Mouse (Mus musculus): Measurements from ENCODE around the gene Pex11a.

Gene Pex11a

DNA sequence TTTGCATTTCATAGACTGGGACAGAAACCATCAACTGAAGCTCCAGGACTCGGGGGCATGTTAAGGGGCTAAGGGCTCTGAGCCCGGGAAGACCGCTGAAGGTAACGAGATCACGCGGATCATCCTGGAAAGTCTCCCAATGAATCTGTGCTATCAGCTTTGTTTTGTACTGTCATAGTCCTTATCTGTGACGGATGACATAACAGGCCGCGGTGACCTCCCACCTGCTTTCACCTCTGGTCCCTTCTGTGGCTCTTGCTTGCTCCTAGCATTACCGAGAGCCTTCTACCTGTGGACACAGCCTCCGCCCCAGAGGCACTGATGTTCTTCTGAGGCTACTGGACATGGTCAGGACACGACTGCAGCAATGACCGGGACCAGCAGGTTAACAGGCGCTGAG lies 6.4 kb downstream of the Pex11a start:
- DNase-seq = no peak

DNA sequence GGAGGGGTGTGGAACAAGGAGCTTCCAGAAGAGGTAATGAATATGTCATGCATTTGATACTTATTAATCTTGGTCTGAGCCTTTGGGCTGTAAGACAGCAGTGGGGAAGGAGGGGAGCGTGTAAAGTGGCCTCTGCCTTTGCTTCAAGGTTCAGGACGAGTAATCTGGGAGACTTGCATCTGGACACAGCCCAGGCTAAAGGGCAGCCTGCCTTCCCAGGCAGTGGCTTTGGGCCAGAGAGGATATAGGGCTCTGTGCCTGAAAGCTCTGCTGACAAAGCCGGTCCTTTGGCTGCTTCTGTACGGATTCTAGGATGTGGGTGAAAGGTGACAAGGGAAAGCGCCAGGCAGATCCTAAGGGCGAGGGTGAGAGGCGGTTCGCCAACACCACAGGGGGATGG lies 8.4 kb downstream of the Pex11a start:
- no peak for DNase-seq

DNA sequence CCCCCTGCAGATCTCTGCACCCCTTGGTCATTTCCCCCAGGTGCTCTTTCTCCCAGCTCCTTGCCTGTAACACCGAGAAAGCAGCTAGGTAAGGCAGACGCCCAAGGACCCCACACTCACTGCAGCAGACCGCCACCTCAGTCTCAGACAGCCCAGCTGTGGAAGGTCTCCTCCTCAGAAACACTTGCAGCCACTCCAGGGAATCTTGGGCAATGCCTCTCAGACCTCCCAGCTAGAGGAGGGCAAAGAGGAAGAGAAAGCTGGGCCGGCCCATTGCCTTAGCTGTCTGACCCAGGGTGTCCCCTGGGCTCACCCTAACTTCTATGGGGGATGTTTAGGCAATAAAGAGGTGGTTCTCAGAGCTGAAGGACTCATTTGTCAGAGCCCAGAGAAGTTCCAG lies 10.3 kb downstream of the Pex11a start, which contains the start of gene Plin1:
TSS of gene Plin1 (minus strand) at position 282 of the 400 bp plus-strand sequence.
- DNase-seq = no peak

DNA sequence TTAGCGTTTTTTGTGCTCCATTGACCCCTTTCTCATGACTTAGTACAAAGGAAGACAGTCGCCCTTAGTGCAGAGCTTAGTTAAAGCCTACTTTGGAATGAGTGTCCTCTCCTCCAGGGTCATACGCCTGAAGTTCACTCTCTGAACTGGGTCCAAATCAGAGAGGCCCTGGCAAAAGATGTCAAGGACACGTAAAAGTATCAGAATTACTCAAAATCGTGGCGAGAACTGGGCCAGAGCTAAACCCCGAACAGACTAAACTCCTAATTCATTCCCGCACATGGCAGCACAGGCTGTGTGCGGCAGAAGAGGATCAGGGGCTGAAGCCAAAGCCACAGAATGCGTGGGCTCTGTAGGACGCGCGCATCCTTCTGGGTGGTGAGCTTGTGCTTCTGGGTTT lies 11.5 kb downstream of the Pex11a start:
- no peak for DNase-seq

DNA sequence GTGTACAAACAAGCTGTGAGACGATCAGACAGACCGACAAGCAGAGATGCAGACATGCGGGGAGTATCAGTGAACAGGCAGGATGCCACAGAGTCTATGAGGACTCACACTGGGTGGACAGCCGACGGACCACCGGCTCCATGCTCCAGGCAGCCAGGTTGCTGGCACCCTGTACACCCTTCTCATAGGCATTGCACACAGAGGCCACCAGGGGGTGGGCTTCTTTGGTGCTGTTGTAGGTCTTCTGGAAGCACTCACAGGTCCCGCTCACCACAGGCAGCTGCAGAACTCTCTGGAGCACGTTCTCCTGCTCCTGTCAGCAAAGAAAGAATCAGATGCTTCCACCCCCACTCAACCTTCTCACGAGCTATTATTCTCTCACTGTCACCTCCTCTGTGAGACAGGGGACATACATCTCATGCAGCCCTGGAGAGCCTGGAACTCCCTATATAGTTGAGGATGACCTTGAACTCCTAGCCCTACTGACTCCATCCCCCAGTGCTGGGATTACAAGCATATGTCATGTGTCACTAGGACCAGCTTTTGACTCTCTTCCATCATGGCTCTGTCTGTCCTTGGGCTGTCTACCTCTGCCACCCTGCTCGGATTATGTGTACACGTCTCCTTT lies 13.1 kb downstream of the Pex11a start:
- no peak for DNase-seq

DNA sequence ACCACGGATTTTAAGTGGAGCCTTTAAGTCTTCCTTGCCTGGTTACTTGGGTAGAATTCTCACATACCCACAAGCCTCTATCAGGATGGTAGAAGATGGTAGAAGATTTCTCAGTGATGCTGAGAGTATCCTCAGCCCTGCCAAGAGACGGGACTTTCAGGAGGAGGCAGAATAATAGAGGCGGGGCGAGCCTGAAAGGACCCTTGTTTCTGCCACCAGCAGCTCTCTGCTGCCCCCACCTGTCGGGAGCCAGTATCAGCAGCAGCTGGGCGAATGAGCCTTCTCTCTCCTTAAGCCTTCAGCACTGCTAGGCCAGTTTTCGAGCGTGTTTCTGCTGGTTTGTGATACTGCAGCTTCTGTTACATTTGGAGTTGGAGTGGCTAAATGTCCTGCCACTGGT lies 13.8 kb downstream of the Pex11a start:
- peak in 1 of 2 experiments; percentile 62 for DNase-seq

DNA sequence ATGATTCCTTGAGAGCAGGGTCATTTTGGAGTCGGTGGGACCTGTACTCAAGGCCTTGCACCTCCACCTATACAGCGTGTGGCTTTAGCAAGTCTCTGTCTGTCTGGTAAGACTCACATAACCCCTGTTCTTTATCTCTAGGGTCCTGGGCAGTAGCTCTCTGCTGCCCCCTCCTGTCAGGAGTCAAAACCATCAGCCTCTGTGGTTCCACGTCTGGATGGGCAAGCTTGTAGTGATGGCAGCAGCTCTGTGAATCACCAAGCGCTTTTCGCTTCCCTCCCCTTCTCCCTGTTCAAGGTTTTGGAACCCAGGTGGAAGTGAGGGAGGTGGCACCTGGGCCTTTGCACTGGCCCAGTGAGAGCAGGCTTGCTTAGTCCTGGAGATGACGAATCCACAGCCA lies 14.7 kb downstream of the Pex11a start:
- DNase-seq = peak in 1 of 2 experiments; percentile 47

DNA sequence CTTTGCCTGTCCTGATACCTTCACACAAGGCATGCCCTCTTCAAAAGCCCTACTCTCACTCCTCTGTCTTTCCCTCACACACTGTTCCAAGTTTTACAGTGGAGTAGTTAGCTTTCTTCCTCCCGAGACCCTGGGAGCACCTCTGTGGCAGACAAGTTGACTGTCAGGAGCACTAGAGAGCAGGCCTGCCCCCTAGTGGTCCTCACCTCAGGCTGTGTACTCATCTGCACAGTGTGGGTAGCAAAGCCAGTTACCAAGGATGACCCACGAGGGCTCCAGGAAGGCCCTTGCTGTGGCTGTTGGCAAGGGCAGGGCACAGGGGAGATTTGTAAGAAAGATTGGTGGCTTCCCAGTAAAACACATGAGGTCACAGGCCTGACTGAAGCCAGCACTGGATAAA lies 15.8 kb downstream of the Pex11a start:
- DNase-seq = peak in 1 of 2 experiments; percentile 59

DNA sequence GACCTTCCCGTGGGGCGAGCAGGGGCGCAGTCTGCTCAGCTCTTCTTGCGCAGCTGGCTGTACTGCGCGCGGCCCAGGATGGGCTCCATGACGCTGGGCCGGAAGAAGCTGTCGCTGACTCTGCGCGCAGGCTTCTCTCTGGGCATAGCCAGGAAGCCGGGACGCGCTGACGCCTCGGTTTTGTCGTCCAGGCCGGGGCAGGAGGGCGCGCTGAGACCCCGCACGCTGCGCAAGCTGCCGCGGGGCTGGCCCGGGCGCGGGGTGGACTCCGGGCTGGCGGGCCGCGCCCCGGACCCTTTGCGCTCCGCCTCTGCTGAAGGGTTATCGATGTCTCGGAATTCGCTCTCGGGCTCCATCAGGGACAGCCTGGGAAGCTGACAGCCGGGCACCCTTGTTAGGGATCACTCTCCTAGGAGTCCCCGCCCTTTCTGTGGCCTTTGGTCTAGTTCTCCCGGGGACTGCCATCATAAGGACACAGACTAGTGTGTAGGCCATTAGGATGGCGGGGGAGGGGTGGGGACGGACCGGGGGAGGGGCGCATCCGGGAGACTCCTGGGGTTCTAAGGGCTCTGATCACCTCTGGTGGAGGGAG lies 21.4 kb downstream of the Pex11a start:
- DNase-seq = peak in 1 of 2 experiments; percentile 21

DNA sequence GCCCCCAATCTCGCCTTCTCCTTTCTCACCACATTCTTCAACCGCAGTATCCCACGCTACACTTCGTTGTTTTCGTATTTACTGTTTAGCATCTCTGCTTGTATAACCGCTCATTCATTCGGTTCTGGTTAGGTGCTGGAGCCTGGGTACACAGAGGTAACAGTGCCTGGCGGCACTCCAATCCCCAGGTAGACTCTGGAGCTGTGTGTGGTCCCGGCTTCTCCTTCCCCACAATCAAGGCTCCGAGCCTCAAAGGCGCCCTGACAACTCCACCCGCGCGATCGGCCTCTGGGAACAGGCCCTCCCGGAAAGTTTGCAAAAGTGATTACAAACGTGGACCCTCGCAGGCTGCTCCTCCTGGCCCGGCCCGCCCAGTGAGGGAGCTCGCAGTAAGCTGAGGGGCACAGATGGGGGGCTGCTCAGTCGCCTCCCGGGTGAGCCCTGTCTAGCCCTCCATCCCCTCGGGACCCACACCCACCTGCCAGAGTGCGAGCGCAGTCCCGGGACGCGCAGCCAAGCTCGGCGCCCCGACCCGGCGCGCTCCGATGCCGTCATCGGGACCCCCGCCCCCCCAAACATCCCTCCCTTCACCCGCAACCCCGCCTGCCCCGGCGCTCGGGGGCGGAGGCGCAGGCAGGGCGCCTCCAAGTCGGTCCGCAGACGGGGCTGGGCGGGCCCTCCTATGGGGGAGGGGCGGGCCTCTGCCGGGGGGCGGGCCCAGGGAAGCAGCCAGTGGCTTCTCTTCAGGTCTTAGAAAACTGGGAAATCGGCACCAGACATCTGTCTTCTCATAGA lies 27.5 kb downstream of the Pex11a start, which contains the start of gene Kif7:
TSS of gene Kif7 (minus strand) at position 534 of the 795 bp plus-strand sequence.
- peak; percentile 30 to 52 for DNase-seq

DNA sequence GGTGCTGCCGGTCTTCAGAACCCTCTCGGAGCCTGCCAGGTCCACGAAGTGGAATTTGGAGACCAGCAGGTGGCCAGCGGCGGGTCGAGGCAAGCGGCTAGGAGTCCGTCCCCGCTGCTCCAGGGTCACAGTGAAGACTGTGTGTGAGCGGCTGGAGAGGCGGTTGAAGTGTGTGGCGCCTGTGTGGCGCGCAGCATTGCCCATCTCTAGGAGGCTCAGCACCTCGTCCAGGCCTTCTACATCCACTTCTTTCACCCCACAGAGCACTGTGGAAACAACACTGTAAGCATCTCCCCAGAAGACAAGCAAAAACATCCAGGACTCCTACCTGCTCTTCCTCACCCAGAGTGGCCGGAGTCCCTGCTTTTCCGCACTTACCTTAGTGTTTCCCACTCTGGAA lies 32.1 kb downstream of the Pex11a start:
- no peak for DNase-seq

DNA sequence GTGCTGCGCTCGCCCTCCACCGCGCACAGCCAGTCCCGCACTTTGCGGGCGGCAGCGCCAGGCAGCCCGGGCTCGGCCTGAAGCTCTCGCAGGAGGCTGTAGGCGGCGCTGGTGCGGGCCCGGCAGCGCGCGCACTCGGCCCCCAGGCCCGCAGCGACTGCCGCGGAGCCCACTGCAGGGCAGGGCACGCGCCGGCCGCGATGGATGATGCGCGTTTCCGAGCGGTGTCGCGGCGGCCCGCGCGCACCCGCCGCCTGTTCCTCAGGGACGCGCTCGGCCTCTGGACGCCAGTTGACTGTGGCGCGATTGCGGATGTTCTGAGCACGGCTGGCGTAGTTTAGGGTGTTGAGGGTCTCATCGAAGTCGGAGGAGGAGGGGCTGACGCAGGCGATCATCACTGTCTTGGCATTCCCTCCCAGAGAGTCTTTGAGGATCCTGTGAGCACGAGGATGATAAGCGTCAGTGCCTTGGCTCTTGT lies 32.8 kb downstream of the Pex11a start:
- DNase-seq = no peak

DNA sequence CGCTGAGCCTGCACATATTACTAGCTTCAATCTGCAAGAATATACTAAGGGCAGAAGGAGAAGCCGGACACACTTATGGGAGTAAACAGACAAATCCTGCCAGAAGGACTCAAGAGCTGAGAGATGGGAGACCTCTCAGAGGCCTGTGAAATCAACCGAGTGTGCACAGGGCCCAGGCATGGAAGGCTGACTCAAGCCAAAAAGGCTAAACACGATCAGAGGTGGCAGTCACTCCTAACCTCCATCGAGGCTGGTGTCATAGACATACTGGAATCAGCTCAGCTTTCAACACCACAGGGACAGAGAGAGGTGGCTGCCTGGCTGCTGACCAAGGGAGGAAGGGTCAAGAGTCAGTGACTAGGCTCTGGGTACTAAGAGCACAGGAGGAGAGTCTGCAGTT lies 37.7 kb downstream of the Pex11a start:
- DNase-seq = no peak

DNA sequence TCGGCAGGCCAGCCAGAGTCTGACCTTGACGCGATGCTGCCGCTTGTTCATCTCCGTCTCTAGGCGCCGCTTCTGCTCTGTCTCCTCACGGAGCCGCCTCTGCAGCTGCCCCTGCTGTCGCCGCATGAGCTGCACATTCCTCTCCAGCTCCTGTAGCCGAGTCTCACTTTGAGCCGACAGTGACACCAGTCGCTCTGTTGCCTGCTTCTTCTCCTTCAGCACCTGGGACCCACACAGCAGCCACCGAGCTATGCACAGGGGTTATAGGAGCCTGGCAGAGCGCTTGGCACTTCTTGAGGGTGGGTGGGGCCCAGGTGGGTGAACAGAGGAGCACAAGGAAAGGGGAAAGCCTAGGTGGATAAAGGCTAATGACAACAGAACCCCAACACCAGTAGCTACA lies 40.2 kb downstream of the Pex11a start:
- DNase-seq = no peak

DNA sequence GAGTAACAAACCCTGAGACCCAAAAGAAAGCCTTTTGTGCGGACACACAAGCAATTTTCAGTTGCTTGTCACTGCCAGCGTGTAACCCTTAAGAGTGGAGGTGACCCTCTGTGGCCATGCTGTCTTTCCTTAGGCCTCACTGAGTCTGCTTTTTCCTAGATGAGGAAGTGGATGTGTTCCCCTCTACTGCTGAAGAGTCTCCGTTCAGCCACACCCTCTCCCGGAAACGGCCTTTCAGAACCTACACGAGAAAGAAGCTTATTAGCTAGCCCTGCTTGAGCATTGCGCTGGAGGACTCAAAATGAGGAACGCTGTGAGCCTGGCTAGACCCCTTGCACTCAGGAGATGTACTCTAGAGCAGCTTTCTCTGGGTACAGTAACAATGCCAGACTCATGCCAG lies 46.4 kb downstream of the Pex11a start:
- DNase-seq = no peak
